Mouse (Mus musculus) midbrain, embryonic 12.5 days (tissue): ENCODE measurements around the gene Kcng1. TPM values are rescaled to one million over a fixed set of nuclear protein-coding genes. Genes with fewer than 3 reads are reported as not detected.

ENCODE experiments used
- ATAC-seq: fragments of 200-750 bp; cut with Nextera tagmentation; 2 replicates; pipeline ENCODE4 v1.8.0; 2017; ENCODE audit warnings: low read depth, moderate TSS enrichment, moderate library complexity; ENCODE audit not compliant: low FRiP score
- H3K27ac ChIP-seq: fragments of 300-500 bp; sonication (generic); replicated peaks from 2 replicates; pipeline ENCODE4 v1.5.1; 2016; ENCODE audit warnings: mild to moderate bottlenecking
- H3K27me3 ChIP-seq: fragments of 300-500 bp; sonication (generic); 2 replicates; pipeline ENCODE4 v1.6.1; 2016; ENCODE audit warnings: mild to moderate bottlenecking
- H3K36me3 ChIP-seq: fragments of 300-500 bp; sonication (generic); 2 replicates; pipeline ENCODE4 v1.6.1; 2016
- H3K4me1 ChIP-seq: fragments of 300-500 bp; sonication (generic); 2 replicates; pipeline ENCODE4 v1.6.1; 2016
- H3K4me2 ChIP-seq: fragments of 300-500 bp; sonication (generic); replicated peaks from 2 replicates; pipeline ENCODE4 v1.6.1; 2016; ENCODE audit warnings: mild to moderate bottlenecking, moderate library complexity
- H3K4me3 ChIP-seq: fragments of 300-500 bp; sonication (generic); 2 replicates; pipeline ENCODE4 v1.5.1; 2016; ENCODE audit warnings: mild to moderate bottlenecking
- H3K9ac ChIP-seq: fragments of 300-500 bp; sonication (generic); replicated peaks from 2 replicates; pipeline ENCODE4 v1.6.1; 2016; ENCODE audit warnings: mild to moderate bottlenecking, moderate library complexity
- H3K9me3 ChIP-seq: fragments of 300-500 bp; sonication (generic); 2 replicates; pipeline ENCODE4 v1.6.1; 2016; ENCODE audit warnings: mild to moderate bottlenecking
- WGBS: fragments of 180-500 bp; shearing (Covaris S2); methylation state at CpG from one replicate; pipeline ENCODE4 v1.1.7; 2016; 5-methylcytosine and 5-hydroxymethylcytosine counted together
- polyA plus RNA-seq: library from polyadenylated mRNA; unstranded; fragments of >200 nt; fragmentation: Nextera tagmentation; extraction: Ambion mirVana; gene quantifications from 2 replicates; pipeline ENCODE4 v1.2.1, GENCODE M21; 2016

Kcng1 gene
- polyA plus RNA-seq = 2.3 and 3.2 TPM in 2 replicates

DNA sequence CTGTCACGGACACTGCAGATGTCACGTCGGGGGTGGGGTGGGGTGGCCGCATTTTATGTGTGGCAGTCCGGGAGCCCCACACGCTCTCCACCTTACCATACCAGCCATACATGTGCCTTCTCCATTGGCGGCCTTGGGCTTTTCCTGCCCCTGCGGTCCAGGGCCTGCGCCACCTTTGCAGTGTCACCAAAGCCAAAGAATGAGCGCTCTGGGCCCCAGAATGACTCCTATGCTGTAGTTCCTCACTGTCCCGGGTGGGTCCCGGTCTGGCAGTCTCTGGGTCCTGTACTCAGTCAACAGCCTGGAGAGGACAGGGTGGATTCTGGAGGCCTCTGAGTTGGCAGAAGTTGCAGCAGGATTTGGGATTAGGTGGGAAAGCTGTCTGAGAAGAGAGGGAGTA, at the start of gene Kcng1:
TSS of gene Kcng1 (minus strand) at position 155 of the 400 bp plus-strand sequence.
- Histone ChIP-seq H3K9ac (peak within 1 kb of the TSS; percentile 37; the same call in 1 of the 2 replicates), H3K4me3 (peak within 1 kb of the TSS; percentile 52), H3K27me3 (peaks cover 64% of the 10 kb centered on the region), H3K27ac (no peak within 1 kb of the TSS), H3K4me2 (peak within 1 kb of the TSS; percentile 92), H3K4me1 (peaks cover 24% of the 10 kb centered on the region), H3K9me3 (no peaks in the 10 kb centered on the region), H3K36me3 (no peaks in the 10 kb centered on the region)
- 0 out of 2 replicates have a peak, but pooled peaks have one; percentile 6 for ATAC-seq
- 10% methylated on average over 12 of the region's 12 CpGs for WGBS

- WGBS = 70% methylated on average over 11 of the region's 11 CpGs
- 0 out of 2 replicates have a peak, but pooled peaks cover 6% of the 10 kb centered on the region for H3K27me3 ChIP-seq
- no peak overlapping the region for H3K27ac ChIP-seq
- H3K4me3 ChIP-seq = no peak overlapping the region
- no peak for ATAC-seq
- no peaks in the 10 kb centered on the region for H3K9me3 ChIP-seq
- H3K4me2 ChIP-seq = no peak overlapping the region
- no peaks in the 10 kb centered on the region for H3K36me3 ChIP-seq
- no peak overlapping the region for H3K9ac ChIP-seq
- peaks cover 20% of the 10 kb centered on the region for H3K4me1 ChIP-seq
Observed at GRCm38 (mm10) chr2:168330421-168331070, 49.0 kb upstream of the Kcng1 start.

DNA sequence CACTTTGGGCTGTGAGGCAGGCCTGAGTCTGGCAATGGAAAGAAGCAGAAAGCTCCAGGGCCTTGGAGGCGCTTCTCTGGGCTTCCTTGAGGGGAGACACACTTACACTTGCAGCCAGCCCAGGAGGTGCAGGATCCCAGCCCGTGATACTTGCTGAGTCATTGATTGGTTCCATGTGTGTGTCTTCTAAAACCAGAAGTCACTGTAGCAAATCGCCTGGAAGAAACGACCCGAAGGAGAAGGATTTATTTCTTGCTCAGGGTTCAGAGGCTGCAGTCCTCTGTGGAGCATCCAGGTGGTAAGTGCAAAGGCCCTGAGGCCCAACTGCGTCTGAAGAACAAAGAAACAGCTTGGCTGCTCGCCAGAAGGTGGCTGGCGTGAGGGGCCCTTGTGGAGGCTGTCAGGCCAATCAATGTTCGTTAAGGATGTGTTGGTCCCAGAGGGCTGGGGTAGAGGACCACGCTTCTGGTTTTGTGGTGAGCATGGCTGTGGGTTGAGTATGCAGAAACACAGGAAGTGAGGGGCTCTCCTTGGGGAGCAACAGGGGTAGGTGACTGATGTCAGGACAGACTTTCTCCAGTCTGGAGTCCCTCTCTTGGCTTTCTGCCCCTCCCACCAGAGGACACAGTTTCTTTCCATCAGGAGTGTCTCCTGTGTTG, 40.3 kb upstream of the Kcng1 start:
- H3K9ac ChIP-seq = no peak overlapping the region
- H3K4me2 ChIP-seq = no peak overlapping the region
- H3K27me3 ChIP-seq = peaks cover 9% of the 10 kb centered on the region; the same call in 1 of the 2 replicates
- H3K4me3 ChIP-seq = no peak overlapping the region
- no peak for ATAC-seq
- H3K36me3 ChIP-seq = no peaks in the 10 kb centered on the region
- peaks cover 5% of the 10 kb centered on the region; the same call in 1 of the 2 replicates for H3K4me1 ChIP-seq
- WGBS = 78% methylated on average over 10 of the region's 10 CpGs
- H3K9me3 ChIP-seq = no peaks in the 10 kb centered on the region
- H3K27ac ChIP-seq = no peak overlapping the region

DNA sequence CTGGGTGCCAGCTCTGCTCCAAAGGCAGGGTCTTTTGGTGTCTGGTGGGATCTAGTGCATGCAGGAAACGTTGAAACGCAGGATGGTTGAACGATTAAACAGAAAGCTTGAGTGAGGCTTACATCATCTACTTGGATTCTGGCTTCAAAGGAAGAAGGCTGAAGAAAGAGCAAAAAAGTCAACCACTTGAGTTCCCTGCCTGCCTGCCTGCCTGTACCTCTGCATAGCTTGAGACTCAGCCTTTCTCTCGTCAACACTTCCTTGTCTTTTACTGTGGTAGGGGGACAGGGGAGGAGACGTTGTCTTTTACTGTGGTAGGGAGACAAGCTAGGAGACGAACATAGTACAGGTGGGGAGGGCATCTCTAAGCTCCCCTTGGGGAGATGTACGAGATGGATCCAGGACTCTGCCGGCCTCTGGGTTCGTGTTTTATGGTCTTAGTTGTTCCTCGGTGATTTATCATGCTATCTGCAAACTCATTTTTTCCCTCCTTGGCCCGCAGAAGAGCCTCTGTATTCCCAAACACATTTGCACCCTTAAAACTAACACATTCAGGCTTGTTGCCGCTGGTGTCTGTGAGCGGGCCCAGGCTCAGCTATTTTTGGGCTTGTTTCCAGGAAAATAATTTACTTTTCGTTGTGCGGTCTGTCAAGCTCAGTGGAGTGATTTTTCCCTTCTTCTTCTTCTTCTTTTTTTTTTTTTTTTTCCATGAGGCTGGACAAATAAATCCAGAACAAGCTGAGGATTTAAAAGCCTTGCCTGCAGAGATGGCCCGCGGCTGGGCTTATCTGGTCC, 39.0 kb upstream of the Kcng1 start:
- H3K4me2 ChIP-seq = no peak overlapping the region
- no peak overlapping the region for H3K27ac ChIP-seq
- no peaks in the 10 kb centered on the region for H3K9me3 ChIP-seq
- WGBS = 80% methylated on average over 17 of the region's 17 CpGs
- no peaks in the 10 kb centered on the region for H3K36me3 ChIP-seq
- no peaks in the 10 kb centered on the region for H3K4me1 ChIP-seq
- H3K4me3 ChIP-seq = no peak overlapping the region
- no peak for ATAC-seq
- H3K27me3 ChIP-seq = peaks cover 9% of the 10 kb centered on the region; the same call in 1 of the 2 replicates
- H3K9ac ChIP-seq = no peak overlapping the region

DNA sequence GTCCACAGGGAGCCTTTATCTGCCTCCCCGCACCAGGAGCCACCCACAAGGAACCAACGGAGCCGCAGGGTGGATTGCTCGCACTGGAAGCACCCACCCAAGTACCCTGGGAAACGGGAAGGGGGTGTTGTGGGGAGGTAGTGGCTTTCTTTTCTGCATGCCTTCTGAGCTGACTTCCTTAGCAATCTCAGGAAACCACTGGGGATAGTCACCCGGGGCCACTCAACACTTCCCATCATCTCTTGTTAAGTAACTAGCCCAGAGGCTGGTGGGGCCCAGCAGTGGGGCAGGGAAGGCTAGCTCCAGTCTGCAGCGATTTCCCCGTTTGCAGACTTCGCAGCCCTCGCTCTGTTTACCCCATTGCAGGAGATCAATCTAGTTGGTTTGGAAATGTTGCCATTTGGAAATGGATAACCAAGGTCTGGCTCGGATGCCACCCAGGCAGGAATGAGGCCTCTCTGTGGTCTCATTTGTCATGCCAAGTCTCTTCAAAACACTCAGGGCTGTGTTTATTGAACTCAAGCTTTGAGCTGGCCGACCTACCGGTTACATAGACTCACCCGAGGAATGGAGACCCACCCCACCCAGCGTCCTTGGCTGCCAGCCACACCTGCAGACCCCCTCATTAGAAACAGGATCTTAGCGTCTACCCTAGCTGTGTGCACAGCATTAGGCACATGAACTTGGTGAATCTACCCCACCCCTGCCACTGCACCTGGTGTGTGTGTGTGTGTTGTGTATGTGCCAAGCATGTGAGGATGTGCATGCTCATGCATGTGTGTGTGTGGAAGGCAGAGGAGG, 33.3 kb upstream of the Kcng1 start:
- no peak overlapping the region for H3K9ac ChIP-seq
- H3K9me3 ChIP-seq = no peaks in the 10 kb centered on the region
- no peaks in the 10 kb centered on the region for H3K36me3 ChIP-seq
- H3K4me1 ChIP-seq = no peaks in the 10 kb centered on the region
- H3K27me3 ChIP-seq = no peaks in the 10 kb centered on the region; the same call in 1 of the 2 replicates
- no peak overlapping the region for H3K27ac ChIP-seq
- ATAC-seq = no peak
- H3K4me2 ChIP-seq = no peak overlapping the region
- WGBS = 73% methylated on average over 16 of the region's 16 CpGs
- H3K4me3 ChIP-seq = no peak overlapping the region

DNA sequence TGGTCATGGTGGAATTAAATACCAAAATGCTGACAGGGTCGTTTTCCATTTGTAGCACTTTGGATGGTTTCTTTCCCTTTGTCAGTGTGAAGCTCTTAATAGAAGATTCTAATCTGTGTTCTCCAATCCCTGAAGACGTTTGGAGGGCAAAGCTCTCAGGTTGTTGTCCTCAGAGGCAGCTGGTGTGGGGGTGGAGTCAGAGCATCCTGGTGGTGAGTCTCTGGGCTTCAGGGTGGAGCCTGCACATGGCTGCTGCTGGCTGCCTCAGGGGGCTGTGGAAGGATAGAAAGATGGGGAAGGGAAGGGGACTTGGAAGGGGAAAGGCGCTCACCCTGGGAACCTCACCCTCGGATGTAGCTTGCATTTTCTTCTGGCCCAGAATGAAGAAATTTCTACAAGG, 31.0 kb upstream of the Kcng1 start:
- H3K27ac ChIP-seq = no peak overlapping the region
- ATAC-seq = no peak
- no peak overlapping the region for H3K4me2 ChIP-seq
- no peaks in the 10 kb centered on the region for H3K4me1 ChIP-seq
- no peak overlapping the region for H3K4me3 ChIP-seq
- H3K9me3 ChIP-seq = no peaks in the 10 kb centered on the region
- 43% methylated on average over 4 of the region's 4 CpGs for WGBS
- no peaks in the 10 kb centered on the region; the same call in 1 of the 2 replicates for H3K27me3 ChIP-seq
- H3K9ac ChIP-seq = no peak overlapping the region
- no peaks in the 10 kb centered on the region for H3K36me3 ChIP-seq

DNA sequence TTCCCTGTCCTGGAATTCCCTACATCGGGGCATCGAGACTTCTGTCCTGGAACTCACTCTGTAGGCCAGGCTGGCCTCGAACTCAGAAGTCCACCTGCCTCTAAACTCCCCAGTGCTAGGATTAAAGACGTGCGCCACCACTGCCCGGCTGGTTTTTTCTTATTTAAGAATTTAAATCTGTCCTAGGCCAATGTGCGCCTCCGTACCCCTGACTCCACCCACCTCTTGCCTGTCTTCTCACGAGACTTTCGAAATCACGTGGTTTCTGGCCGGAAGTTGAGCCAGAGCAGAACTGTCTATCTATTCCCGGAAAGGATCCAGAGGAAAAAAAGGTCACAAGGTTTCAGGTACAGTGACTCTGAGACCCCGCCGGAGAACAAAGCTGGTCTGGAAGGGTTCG, 29.5 kb upstream of the Kcng1 start:
- no peak for ATAC-seq
- H3K4me1 ChIP-seq = no peaks in the 10 kb centered on the region
- no peak overlapping the region for H3K4me2 ChIP-seq
- H3K9ac ChIP-seq = no peak overlapping the region
- H3K27me3 ChIP-seq = no peaks in the 10 kb centered on the region
- no peak overlapping the region for H3K27ac ChIP-seq
- H3K4me3 ChIP-seq = no peak overlapping the region
- no peaks in the 10 kb centered on the region for H3K9me3 ChIP-seq
- WGBS = 93% methylated on average over 16 of the region's 16 CpGs
- no peaks in the 10 kb centered on the region for H3K36me3 ChIP-seq

DNA sequence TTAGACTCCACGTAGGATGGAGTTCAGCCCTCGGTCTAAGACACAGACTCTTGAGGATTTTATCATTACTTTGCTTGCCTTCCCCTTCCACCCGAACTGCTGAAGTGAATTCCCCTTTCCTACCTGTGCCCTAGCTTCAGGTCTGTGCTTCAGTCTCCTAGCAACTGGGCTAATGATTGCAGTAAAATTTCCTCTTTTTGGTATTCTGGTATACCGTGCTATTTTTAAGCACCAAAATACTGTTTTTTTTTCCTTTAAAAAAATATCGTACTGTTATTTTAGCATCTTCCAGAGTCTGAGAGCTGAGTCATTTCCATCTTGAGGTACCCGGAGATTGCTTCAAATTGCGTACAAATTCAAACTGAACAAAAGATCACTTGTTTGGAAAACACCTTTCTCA, 27.4 kb upstream of the Kcng1 start:
- Histone ChIP-seq H3K4me2 (no peak overlapping the region), H3K36me3 (no peaks in the 10 kb centered on the region), H3K9me3 (no peaks in the 10 kb centered on the region), H3K9ac (no peak overlapping the region), H3K27ac (no peak overlapping the region), H3K4me3 (no peak overlapping the region), H3K4me1 (no peaks in the 10 kb centered on the region), H3K27me3 (no peaks in the 10 kb centered on the region)
- WGBS = 84% methylated on average over 7 of the region's 7 CpGs
- no peak for ATAC-seq

GRCm38 (mm10) chr2:168299650-168300049, 18.1 kb upstream of the Kcng1 start:
- Histone ChIP-seq H3K4me1 (no peaks in the 10 kb centered on the region), H3K4me2 (no peak overlapping the region), H3K9me3 (no peaks in the 10 kb centered on the region), H3K27me3 (no peaks in the 10 kb centered on the region), H3K9ac (no peak overlapping the region), H3K36me3 (no peaks in the 10 kb centered on the region), H3K4me3 (no peak overlapping the region), H3K27ac (no peak overlapping the region)
- WGBS = 93% methylated on average over 8 of the region's 8 CpGs
- ATAC-seq = no peak

DNA sequence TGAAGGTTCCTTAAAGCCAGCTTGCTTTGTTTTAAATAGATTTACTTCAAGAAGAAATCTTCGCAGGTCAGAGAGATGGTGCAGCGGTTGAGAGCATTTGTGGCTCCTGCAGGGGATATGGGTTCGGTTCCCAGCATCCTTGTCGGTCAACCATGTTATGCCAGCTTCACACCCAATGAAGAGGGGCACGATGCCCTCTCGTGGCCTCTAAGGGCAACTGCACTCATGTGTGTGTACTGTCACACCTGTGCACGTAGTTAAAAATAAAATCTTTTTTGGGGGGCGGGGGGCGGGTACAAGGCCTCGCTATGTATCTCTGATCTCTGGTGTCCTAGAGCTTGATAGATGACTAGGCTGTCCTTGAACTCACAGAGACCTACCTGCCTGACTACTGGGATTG, 15.0 kb upstream of the Kcng1 start:
- Histone ChIP-seq H3K27me3 (no peaks in the 10 kb centered on the region), H3K9ac (no peak overlapping the region), H3K4me1 (peaks cover 17% of the 10 kb centered on the region), H3K9me3 (no peaks in the 10 kb centered on the region), H3K4me3 (no peak overlapping the region), H3K27ac (no peak overlapping the region), H3K4me2 (no peak overlapping the region), H3K36me3 (no peaks in the 10 kb centered on the region)
- ATAC-seq = no peak
- 90% methylated on average over 10 of the region's 10 CpGs for WGBS

- H3K4me3 ChIP-seq = no peak overlapping the region
- no peaks in the 10 kb centered on the region for H3K9me3 ChIP-seq
- no peak for ATAC-seq
- no peaks in the 10 kb centered on the region; the same call in 1 of the 2 replicates for H3K27me3 ChIP-seq
- no peak overlapping the region for H3K9ac ChIP-seq
- 28% methylated on average over 6 of the region's 6 CpGs for WGBS
- H3K27ac ChIP-seq = no peak overlapping the region
- peaks cover 17% of the 10 kb centered on the region for H3K4me1 ChIP-seq
- H3K36me3 ChIP-seq = no peaks in the 10 kb centered on the region
- H3K4me2 ChIP-seq = no peak overlapping the region
Observed at GRCm38 (mm10) chr2:168292521-168292920, 11.0 kb upstream of the Kcng1 start.
